Mouse (Mus musculus) left cerebral cortex, postnatal 36 days (tissue): ENCODE results near the gene Plac8. TPM values are rescaled to one million over a fixed set of nuclear protein-coding genes. Genes with fewer than 3 reads are reported as not detected.

ENCODE experiments used
- DNase-seq, 2 experiments: peaks; one replicate each; pipeline ENCODE4 v3.0.0; 2021 to 2022; ENCODE audit warnings: low spot score in 2 of 2, mixed read lengths in 1 of 2
- intact Hi-C: fragments of 180-260 bp; cut with DNase I; formaldehyde crosslinking; loops from one replicate; pipeline ENCODE4 v1.15.1; 2025
- total RNA-seq, 2 experiments: library from RNA; stranded (reverse); gene quantifications; 2 replicates each; pipeline ENCODE4 v1.2.3; 2021

The Plac8 gene
- not detected for total RNA-seq

- intact Hi-C loops, result no loop called here
- DNase-seq, result no peak
Measured at GRCm38 (mm10) chr5:100572069-100572468, at the start of gene Plac8. Plac8 (minus strand) TSS chr5:100572245.

GRCm38 (mm10) chr5:100620952-100621351, 48.9 kb upstream of the Plac8 start:
- intact Hi-C loops, result no loop called here
- DNase-seq, result no peak

GRCm38 (mm10) chr5:100619586-100620275, 47.7 kb upstream of the Plac8 start:
- intact Hi-C loops, result no loop called here
- no peak for DNase-seq

- no peak for DNase-seq
- intact Hi-C loops, result no loop called here
Measured at GRCm38 (mm10) chr5:100613896-100614768, 42.1 kb upstream of the Plac8 start.

GRCm38 (mm10) chr5:100607868-100608267, 35.8 kb upstream of the Plac8 start:
- intact Hi-C loops, result no loop called here
- DNase-seq, result no peak

GRCm38 (mm10) chr5:100607090-100607762, 35.2 kb upstream of the Plac8 start:
- DNase-seq, result no peak
- intact Hi-C loops, result no loop called here

GRCm38 (mm10) chr5:100605828-100606229, 33.8 kb upstream of the Plac8 start:
- intact Hi-C loops, result no loop called here
- no peak for DNase-seq

- intact Hi-C loops, result no loop called here
- no peak for DNase-seq
Measured at GRCm38 (mm10) chr5:100604061-100604460, 32.0 kb upstream of the Plac8 start.

- intact Hi-C loops, result no loop called here
- no peak for DNase-seq
Measured at GRCm38 (mm10) chr5:100601864-100602263, 29.8 kb upstream of the Plac8 start.

- DNase-seq, result no peak
- intact Hi-C loops, result no loop called here
Measured at GRCm38 (mm10) chr5:100598961-100599463, 27.0 kb upstream of the Plac8 start.

- no peak for DNase-seq
Measured at GRCm38 (mm10) chr5:100597886-100598485, 25.9 kb upstream of the Plac8 start.

GRCm38 (mm10) chr5:100595999-100596398, 24.0 kb upstream of the Plac8 start:
- intact Hi-C loops, result no loop called here
- no peak for DNase-seq

More at GRCm38 (mm10) chr5:100597886-100598485, 25.9 kb upstream of the Plac8 start:
- intact Hi-C loops, result no loop called here

- intact Hi-C loops, result no loop called here
Measured at GRCm38 (mm10) chr5:100594803-100595467, 22.9 kb upstream of the Plac8 start.

GRCm38 (mm10) chr5:100590505-100590904, 18.5 kb upstream of the Plac8 start:
- DNase-seq, result no peak
- intact Hi-C loops, result no loop called here

More at GRCm38 (mm10) chr5:100594803-100595467, 22.9 kb upstream of the Plac8 start:
- no peak for DNase-seq

GRCm38 (mm10) chr5:100587626-100588025, 15.6 kb upstream of the Plac8 start:
- no peak for DNase-seq
- intact Hi-C loops, result no loop called here

GRCm38 (mm10) chr5:100587136-100587535, 15.1 kb upstream of the Plac8 start:
- intact Hi-C loops, result no loop called here
- DNase-seq, result no peak

GRCm38 (mm10) chr5:100585657-100586056, 13.6 kb upstream of the Plac8 start:
- intact Hi-C loops, result no loop called here
- no peak for DNase-seq

GRCm38 (mm10) chr5:100585206-100585644, 13.2 kb upstream of the Plac8 start:
- no peak for DNase-seq
- intact Hi-C loops, result no loop called here

GRCm38 (mm10) chr5:100583066-100583465, 11.0 kb upstream of the Plac8 start:
- no peak for DNase-seq
- intact Hi-C loops, result no loop called here
